ENCODE assay signal across 9 mouse cellular contexts in the genomic region with DNA sequence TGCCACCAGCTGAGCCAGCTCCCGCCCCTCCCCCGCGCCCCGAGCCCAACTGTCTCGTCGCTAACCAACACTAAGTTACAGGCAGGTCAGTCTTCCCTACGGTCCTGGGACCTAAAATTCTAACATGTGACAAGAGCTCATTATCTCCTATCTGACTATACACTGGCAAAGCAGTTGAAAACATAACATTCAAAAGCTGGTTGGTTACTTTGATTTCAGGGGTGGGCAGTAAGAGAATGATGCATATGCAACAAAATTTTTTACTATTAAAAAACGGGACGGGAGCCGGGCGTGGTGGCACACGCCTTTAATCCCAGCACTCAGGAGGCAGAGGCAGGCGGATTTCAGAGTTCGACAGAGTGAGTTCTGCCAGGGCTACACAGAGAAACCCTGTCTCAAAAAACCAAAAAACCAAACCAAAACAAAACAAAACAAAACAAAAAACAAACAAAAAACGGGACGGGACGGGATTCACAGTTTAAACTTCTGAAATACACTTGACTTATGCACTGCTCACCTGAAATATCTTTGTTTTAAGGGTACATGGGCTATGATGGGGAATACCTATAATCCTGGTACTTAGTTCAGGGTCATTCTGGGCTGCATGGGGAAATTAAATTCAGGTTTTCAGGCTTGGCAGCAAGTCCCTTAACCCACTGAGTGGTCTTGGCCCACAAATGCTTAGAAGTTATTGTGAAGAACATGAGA. TPM values are rescaled to one million over a fixed set of nuclear protein-coding genes. Genes with fewer than 3 reads are reported as not detected.
DNase-seq lines count a peak whose midpoint lies in the region; ATAC-seq and TF ChIP-seq lines count a peak whose summit lies in the region.
"Had no signal": no experiment of that assay in that cellular context is flagged by ENCODE, and none has a peak within 500 bp of the region (broad histone marks: within the 10 kb centered on the region; RNA-seq: fewer than 3 reads in every experiment).

No protein-coding gene starts in this region.

- H3K9ac ChIP-seq in heart, adult 2 months (ENCODE audit: low read depth, low read length) = peak overlapping the region; percentile 70
- H3K9ac ChIP-seq in embryonic facial prominence, embryonic 13.5 days = peak overlapping the region; percentile 61
- peak overlapping the region; percentile 10; the same call in 1 of the 2 replicates for H3K9ac ChIP-seq in intestine, embryonic 14.5 days (ENCODE audit: low read length)
- 0 out of 2 replicates have a peak overlapping the region, but pooled peaks have one; percentile 12 for H3K9ac ChIP-seq in midbrain, embryonic 12.5 days (replicated peaks)

- no peak for ATAC-seq in embryonic facial prominence, embryonic 13.5 days (ENCODE audit: insufficient number of reproducible peaks, insufficient read depth, low FRiP score, low TSS enrichment, low read depth)
- ATAC-seq in intestine, embryonic 14.5 days (replicated peaks; ENCODE audit: low FRiP score, low TSS enrichment, low read depth) = no peak
- ATAC-seq in midbrain, embryonic 12.5 days (ENCODE audit: low FRiP score, low read depth) = no peak
- ATAC-seq in CD4-positive, CD25-positive, alpha-beta regulatory T cell, adult 4 months = no peak

- TF ChIP-seq EP300 in heart, adult 2 months (IDR thresholded peaks at IDR 0.05; ENCODE audit: insufficient read depth, low read depth, low read length) = no peak

- H3K4me3 ChIP-seq in heart, adult 2 months = no peak overlapping the region; the same call in 1 of the 2 replicates
- peak overlapping the region; percentile 37 for H3K4me3 ChIP-seq in embryonic facial prominence, embryonic 13.5 days
- peak overlapping the region; percentile 26 for H3K4me3 ChIP-seq in intestine, embryonic 14.5 days (ENCODE audit: low read depth, low read length)
- H3K4me3 ChIP-seq in midbrain, embryonic 12.5 days = 0 out of 2 replicates have a peak overlapping the region, but pooled peaks have one; percentile 18

- H3K27ac ChIP-seq in heart, adult 2 months = no peak overlapping the region
- H3K27ac ChIP-seq in embryonic facial prominence, embryonic 13.5 days = no peak overlapping the region
- H3K27ac ChIP-seq in intestine, embryonic 14.5 days (ENCODE audit: low read depth) = peak overlapping the region; percentile 5; the same call in 1 of the 2 replicates
- H3K27ac ChIP-seq in midbrain, embryonic 12.5 days (replicated peaks) = no peak overlapping the region

- no peak for DNase-seq in heart, adult 2 months
- DNase-seq in heart, adult 11 months = no peak
- DNase-seq in intestine, embryonic 14.5 days (ENCODE audit: low spot score) = peak; percentile 67
- DNase-seq in thymus, postnatal 36 days = no peak
- DNase-seq in left cerebral cortex, postnatal 10 days (ENCODE audit: extremely low spot score in 1 of 2, low spot score in 2 of 2) = no peak
- DNase-seq: right cerebral cortex, postnatal 14 days had no signal

- peaks cover 2% of the 10 kb centered on the region; the same call in 1 of the 2 replicates for H3K79me2 ChIP-seq in heart, adult 2 months (replicated peaks; ENCODE audit: control insufficient read depth, insufficient read depth, low read length)

- intact Hi-C loops in heart, adult 2 months (cut with DNase I) = no loop called here
- intact Hi-C loops in left cerebral cortex, postnatal 10 days (cut with DNase I) = no loop called here

- no peak for TF ChIP-seq CTCF in heart, adult 2 months (IDR thresholded peaks at IDR 0.05)

- no peaks in the 10 kb centered on the region for H3K36me3 ChIP-seq in heart, adult 2 months (ENCODE audit: control insufficient read depth, insufficient read depth, low read length)
- no peaks in the 10 kb centered on the region; the same call in 1 of the 2 replicates for H3K36me3 ChIP-seq in embryonic facial prominence, embryonic 13.5 days
- H3K36me3 ChIP-seq in intestine, embryonic 14.5 days (ENCODE audit: control insufficient read depth, insufficient read depth, low read length) = no peaks in the 10 kb centered on the region
- no peaks in the 10 kb centered on the region for H3K36me3 ChIP-seq in midbrain, embryonic 12.5 days

- H3K27me3 ChIP-seq in heart, adult 2 months (ENCODE audit: control insufficient read depth, insufficient read depth, low read length) = no peaks in the 10 kb centered on the region
- H3K27me3 ChIP-seq in embryonic facial prominence, embryonic 13.5 days = peaks cover 17% of the 10 kb centered on the region
- H3K27me3 ChIP-seq in intestine, embryonic 14.5 days (replicated peaks; ENCODE audit: control insufficient read depth, insufficient read depth, low read length) = no peaks in the 10 kb centered on the region
- peaks cover 29% of the 10 kb centered on the region for H3K27me3 ChIP-seq in midbrain, embryonic 12.5 days

- no peak for TF ChIP-seq POLR2A in heart, adult 2 months (IDR thresholded peaks at IDR 0.05; ENCODE audit: insufficient read depth, low read depth, low read length)

- peak overlapping the region; percentile 60 for H3K4me2 ChIP-seq in embryonic facial prominence, embryonic 13.5 days
- peak overlapping the region; percentile 47 for H3K4me2 ChIP-seq in intestine, embryonic 14.5 days (ENCODE audit: low read length)
- peak overlapping the region; percentile 45 for H3K4me2 ChIP-seq in midbrain, embryonic 12.5 days (replicated peaks)

- no peaks in the 10 kb centered on the region for H3K9me3 ChIP-seq in embryonic facial prominence, embryonic 13.5 days
- H3K9me3 ChIP-seq in intestine, embryonic 14.5 days (ENCODE audit: control insufficient read depth, low read length) = no peaks in the 10 kb centered on the region
- H3K9me3 ChIP-seq in midbrain, embryonic 12.5 days = no peaks in the 10 kb centered on the region

- H3K4me1 ChIP-seq in heart, adult 2 months (ENCODE audit: control insufficient read depth, insufficient read depth, low read length) = peaks cover 3% of the 10 kb centered on the region
- peaks cover 17% of the 10 kb centered on the region for H3K4me1 ChIP-seq in embryonic facial prominence, embryonic 13.5 days
- peaks cover 8% of the 10 kb centered on the region for H3K4me1 ChIP-seq in intestine, embryonic 14.5 days (replicated peaks; ENCODE audit: control insufficient read depth, insufficient read depth, low read length)
- peaks cover 18% of the 10 kb centered on the region for H3K4me1 ChIP-seq in midbrain, embryonic 12.5 days

- WGBS in heart, adult 2 months = 33% methylated on average over 17 of the region's 17 CpGs
- WGBS in embryonic facial prominence, embryonic 13.5 days = 42% methylated on average over 17 of the region's 17 CpGs
- WGBS in intestine, embryonic 14.5 days = 37% methylated on average over 17 of the region's 17 CpGs
- 42% methylated on average over 17 of the region's 17 CpGs for WGBS in midbrain, embryonic 12.5 days

RNA-seq across cellular contexts. Expression of a gene that starts 4.1 kb away (rescaled TPM):
- 100 to 1,000 TPM; 337 to 385 TPM for total RNA-seq in heart, adult 2 months (2021)
- 128 and 287 TPM in 2 replicates for polyA plus RNA-seq in heart, adult 2 months (2012; rRNA removed)
- polyA plus RNA-seq in embryonic facial prominence, embryonic 13.5 days (2015; fragmentation: Nextera tagmentation; extraction: Ambion mirVana) = 255 and 283 TPM in 2 replicates
- 218 and 243 TPM in 2 replicates for polyA plus RNA-seq in intestine, embryonic 14.5 days (2014; fragmentation: Nextera tagmentation; extraction: Ambion mirVana)
- 208 and 213 TPM in 2 replicates for polyA plus RNA-seq in midbrain, embryonic 12.5 days (2016; fragmentation: Nextera tagmentation; extraction: Ambion mirVana)
- total RNA-seq in left cerebral cortex, postnatal 10 days (2021) = 100 to 1,000 TPM; 767 to 770 TPM
- polyA plus RNA-seq in CD4-positive, CD25-positive, alpha-beta regulatory T cell, adult 4 months (2017; shearing (Covaris generic)) = 100 to 1,000 TPM; 558 to 662 TPM

RNA-seq across cellular contexts. Expression of a gene that starts 24.3 kb away (rescaled TPM):
- total RNA-seq in heart, adult 2 months (2021) = 1 to 10 TPM; 6.2 to 7.3 TPM
- 1.5 and 1.6 TPM in 2 replicates for polyA plus RNA-seq in heart, adult 2 months (2012; rRNA removed)
- polyA plus RNA-seq in embryonic facial prominence, embryonic 13.5 days (2015; fragmentation: Nextera tagmentation; extraction: Ambion mirVana) = 107 and 125 TPM in 2 replicates
- polyA plus RNA-seq in intestine, embryonic 14.5 days (2014; fragmentation: Nextera tagmentation; extraction: Ambion mirVana) = 126 and 136 TPM in 2 replicates
- 145 and 162 TPM in 2 replicates for polyA plus RNA-seq in midbrain, embryonic 12.5 days (2016; fragmentation: Nextera tagmentation; extraction: Ambion mirVana)
- total RNA-seq in left cerebral cortex, postnatal 10 days (2021) = 1 to 10 TPM; 5.9 to 8.4 TPM
- polyA plus RNA-seq in CD4-positive, CD25-positive, alpha-beta regulatory T cell, adult 4 months (2017; shearing (Covaris generic)) = 10 to 100 TPM; 38.4 to 51.1 TPM

RNA-seq across cellular contexts. Expression of a gene that starts 43.1 kb away (rescaled TPM):
- total RNA-seq in heart, adult 2 months (2021) = 10 to 100 TPM in 1 of 2 experiments, 1 to 10 TPM in 1; 5.9 to 13.6 TPM
- polyA plus RNA-seq in heart, adult 2 months (2012; rRNA removed) = 26.4 and 52.5 TPM in 2 replicates
- not detected in 2 replicates for polyA plus RNA-seq in embryonic facial prominence, embryonic 13.5 days (2015; fragmentation: Nextera tagmentation; extraction: Ambion mirVana)
- polyA plus RNA-seq in intestine, embryonic 14.5 days (2014; fragmentation: Nextera tagmentation; extraction: Ambion mirVana) = not detected in 2 replicates
- polyA plus RNA-seq in midbrain, embryonic 12.5 days (2016; fragmentation: Nextera tagmentation; extraction: Ambion mirVana) = not detected in 2 replicates
- not detected for total RNA-seq in left cerebral cortex, postnatal 10 days (2021)
- not detected for polyA plus RNA-seq in CD4-positive, CD25-positive, alpha-beta regulatory T cell, adult 4 months (2017; shearing (Covaris generic))

RNA-seq across cellular contexts. Expression of a gene that starts 45.5 kb away (rescaled TPM):
- total RNA-seq in heart, adult 2 months (2021) = not detected
- polyA plus RNA-seq in heart, adult 2 months (2012; rRNA removed) = 0.50 TPM in 1 of 2 replicates, not detected in the other
- polyA plus RNA-seq in embryonic facial prominence, embryonic 13.5 days (2015; fragmentation: Nextera tagmentation; extraction: Ambion mirVana) = 10.7 TPM in 1 of 2 replicates, not detected in the other
- not detected in 2 replicates for polyA plus RNA-seq in intestine, embryonic 14.5 days (2014; fragmentation: Nextera tagmentation; extraction: Ambion mirVana)
- 0.26 TPM in 1 of 2 replicates, not detected in the other for polyA plus RNA-seq in midbrain, embryonic 12.5 days (2016; fragmentation: Nextera tagmentation; extraction: Ambion mirVana)
- not detected for total RNA-seq in left cerebral cortex, postnatal 10 days (2021)
- not detected for polyA plus RNA-seq in CD4-positive, CD25-positive, alpha-beta regulatory T cell, adult 4 months (2017; shearing (Covaris generic))

Comparison
In these comparisons a context has a peak if more than half of its experiments do, and no peak if none do; other contexts are left out.
1. H3K9ac ChIP-seq: peak in every context shown above with its lines; median percentile 70 in heart, adult 2 months; 61 in embryonic facial prominence, embryonic 13.5 days; 12 in midbrain, embryonic 12.5 days; 10 in intestine, embryonic 14.5 days.
2. RNA of a gene that starts 24.3 kb away (polyA plus RNA-seq): 145 to 162 TPM in midbrain, embryonic 12.5 days, 126 to 136 TPM in intestine, embryonic 14.5 days, 107 to 125 TPM in embryonic facial prominence, embryonic 13.5 days and 38.4 to 51.1 TPM in CD4-positive, CD25-positive, alpha-beta regulatory T cell, adult 4 months; 1.5 to 1.6 TPM in heart, adult 2 months; every median in the first group is over 10 times any median in the second.
3. RNA of a gene that starts 43.1 kb away (polyA plus RNA-seq): 26.4 to 52.5 TPM in heart, adult 2 months; not detected in CD4-positive, CD25-positive, alpha-beta regulatory T cell, adult 4 months, not detected in embryonic facial prominence, embryonic 13.5 days, not detected in intestine, embryonic 14.5 days and not detected in midbrain, embryonic 12.5 days; every median in the first group is over 10 times any median in the second.
4. Peak in every context shown above with its lines, with median percentiles within 50 percentile points of each other: H3K4me2 ChIP-seq.